Mouse (Mus musculus): ENCODE results near the gene Sf3a3.

The Sf3a3 gene

GRCm38 (mm10) chr4:124741376-124742343, 27.1 kb downstream of the Sf3a3 start, which contains the start of gene Inpp5b:
Inpp5b (plus strand) TSS chr4:124741850.
- peak; percentile 76 to 77 for DNase-seq

GRCm38 (mm10) chr4:124742839-124743238, 28.3 kb downstream of the Sf3a3 start:
- DNase-seq = no peak

DNA sequence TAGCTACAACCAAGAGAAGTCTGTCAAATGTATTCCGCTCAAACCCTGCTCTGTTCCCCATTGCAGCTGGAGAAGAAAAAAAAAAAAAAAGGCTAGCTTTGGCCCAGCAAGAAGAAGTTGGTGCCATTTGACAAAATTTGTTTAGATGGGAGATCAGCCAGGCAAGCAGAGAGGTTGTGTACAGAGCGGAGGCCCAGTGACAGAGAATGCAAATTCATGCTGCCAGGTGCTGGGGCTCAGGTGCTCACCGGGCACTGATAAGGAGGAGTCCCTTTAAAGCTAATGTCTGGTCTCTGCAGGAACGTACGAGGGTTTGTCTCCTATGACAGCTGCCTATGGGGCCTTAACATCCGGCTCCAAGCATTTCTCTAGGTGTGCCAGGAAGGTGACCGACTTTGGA, 32.0 kb downstream of the Sf3a3 start:
- DNase-seq = no peak

GRCm38 (mm10) chr4:124747851-124748250, 33.3 kb downstream of the Sf3a3 start:
- no peak for DNase-seq

GRCm38 (mm10) chr4:124751300-124752250, 37.0 kb downstream of the Sf3a3 start:
- DNase-seq = peak; percentile 93 to 94

- peak in 1 of 2 experiments; percentile 2 for DNase-seq
These were observed 38.0 kb downstream of the Sf3a3 start for GRCm38 (mm10) chr4:124752281-124753199.

DNA sequence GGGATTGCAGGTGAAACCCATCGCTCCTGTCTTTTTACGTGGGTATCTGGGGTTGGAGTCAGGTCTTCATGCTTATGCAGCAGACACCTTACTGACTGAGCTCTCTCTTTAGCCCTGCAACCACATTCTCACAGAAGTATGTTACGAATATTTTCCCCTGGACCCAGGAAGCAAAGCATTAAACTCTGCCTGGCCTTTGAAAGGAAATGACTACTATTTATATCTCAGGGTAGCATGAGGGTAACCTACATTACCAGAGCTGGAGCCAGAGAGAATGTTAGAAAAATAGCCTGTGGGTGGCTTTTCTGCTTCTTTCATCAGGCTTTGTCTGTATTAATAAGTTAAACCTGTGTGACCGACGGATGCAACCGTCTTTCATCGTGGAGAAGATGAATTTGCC, 41.0 kb downstream of the Sf3a3 start:
- no peak for DNase-seq

GRCm38 (mm10) chr4:124759305-124759811, 44.8 kb downstream of the Sf3a3 start:
- DNase-seq = no peak

DNA sequence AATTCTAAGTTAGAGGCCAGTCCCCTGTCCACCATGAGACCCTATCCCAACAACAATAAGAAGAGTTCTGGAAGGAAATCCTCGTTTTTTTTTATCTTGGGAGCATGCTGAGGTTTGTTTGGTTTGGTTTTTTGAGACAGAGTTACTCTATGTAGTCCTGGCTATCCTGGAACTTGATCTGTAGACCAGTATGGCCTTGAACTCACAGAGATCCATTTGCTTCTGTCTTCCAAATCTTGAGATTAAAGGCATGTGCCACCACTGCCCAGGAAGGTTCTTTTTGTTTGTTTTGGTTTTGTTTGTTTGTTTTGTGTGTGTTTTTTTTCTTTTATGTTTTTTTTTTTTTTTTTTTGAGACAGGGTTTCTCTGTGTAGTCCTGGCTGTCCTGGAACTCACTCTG, 46.6 kb downstream of the Sf3a3 start:
- DNase-seq = no peak

DNA sequence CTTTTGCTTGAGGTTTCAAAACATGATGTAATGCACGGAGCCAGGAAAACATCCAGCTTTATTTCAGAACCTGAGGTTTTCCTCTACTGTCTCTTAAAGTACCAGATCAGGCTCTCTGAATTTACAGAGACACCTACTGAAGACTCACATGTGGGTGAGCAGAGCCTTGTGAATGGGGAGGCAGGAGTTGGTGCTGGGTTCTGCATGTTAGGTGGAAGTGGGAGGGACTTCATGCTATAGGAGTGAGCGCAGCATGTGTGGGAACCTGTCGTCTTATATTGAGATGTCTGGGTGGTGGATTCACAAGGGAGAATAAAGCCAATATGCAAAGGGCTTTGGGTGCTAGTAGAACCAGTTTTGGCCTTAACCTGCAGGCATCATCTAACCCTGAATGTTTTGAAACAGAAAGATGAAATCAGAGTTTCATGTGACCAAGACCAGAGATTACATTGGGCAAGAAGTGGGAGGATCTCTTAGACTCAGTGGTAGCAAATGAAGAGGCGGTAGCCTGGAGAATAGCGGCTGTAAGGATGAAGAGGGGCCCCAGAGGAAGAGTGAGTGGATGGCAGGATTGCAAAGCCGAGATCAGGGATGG, 48.4 kb downstream of the Sf3a3 start:
- no peak for DNase-seq

DNA sequence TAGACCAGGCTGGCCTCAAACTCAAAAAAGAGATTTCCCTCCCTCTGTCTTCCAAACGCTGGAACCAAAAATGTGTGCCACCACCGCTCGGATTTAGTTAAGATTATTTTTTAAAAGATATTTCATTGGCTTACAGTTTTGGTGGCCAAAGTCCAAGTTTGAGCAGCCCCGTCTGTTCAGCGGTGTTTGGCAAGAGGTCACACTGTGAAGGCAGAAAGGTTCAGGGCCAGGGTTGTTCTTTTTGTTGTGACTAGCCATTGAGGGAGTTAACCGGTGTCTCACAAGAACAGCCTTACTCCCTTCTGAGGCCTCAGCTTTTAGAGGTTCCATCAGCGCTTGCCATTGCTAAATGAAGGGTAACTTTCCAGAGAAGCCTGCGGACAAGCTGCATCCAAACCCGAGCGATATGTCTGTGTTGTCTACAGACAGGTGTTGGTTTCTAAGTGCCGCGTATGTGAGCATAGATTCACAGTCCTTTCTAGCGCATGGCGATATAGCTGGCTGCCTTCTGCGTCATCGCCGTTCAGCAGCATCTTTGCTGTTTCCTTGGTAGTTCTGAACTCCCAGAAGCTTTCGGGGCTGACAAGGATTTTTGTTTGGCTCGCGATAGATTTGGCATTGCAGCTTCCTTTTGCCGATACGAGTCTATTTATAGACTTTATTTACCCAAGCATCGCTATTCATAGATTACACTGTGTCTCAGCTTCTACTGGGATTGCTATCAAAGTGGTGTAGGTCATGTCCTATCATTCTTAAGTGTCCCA, 51.4 kb downstream of the Sf3a3 start:
- DNase-seq = no peak

- no peak for DNase-seq
These were observed 52.0 kb downstream of the Sf3a3 start for GRCm38 (mm10) chr4:124766566-124766940.

DNA sequence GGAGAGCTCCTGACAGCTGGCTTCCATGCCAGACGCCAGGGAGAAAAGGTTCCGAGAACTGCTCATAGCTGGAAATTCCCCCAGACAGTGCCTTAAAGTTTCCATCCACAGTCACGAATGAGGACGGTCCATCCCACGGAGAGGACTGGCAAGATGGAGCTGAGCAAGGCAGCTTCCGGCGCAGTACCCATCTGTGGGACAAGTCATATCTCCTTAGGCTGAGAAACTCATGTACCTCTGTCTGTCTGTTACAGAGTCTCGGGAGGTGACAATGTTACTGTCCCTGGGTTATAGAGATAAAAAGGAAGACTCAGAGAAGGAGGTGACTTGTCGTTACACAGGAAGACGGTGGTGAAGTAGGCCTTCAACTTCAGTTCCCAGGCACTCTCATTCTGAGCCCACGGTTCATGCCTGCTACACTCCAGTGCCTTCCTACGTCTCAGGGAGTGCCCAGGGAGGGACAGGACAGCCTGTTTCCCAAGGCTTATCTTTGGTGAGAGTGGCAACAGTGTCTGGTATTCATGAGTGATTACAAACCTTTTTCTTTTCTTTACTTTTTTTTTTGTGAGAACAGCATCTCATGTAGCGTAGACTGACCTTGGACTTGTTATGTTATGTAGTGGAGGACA, 54.5 kb downstream of the Sf3a3 start:
- DNase-seq = no peak

DNA sequence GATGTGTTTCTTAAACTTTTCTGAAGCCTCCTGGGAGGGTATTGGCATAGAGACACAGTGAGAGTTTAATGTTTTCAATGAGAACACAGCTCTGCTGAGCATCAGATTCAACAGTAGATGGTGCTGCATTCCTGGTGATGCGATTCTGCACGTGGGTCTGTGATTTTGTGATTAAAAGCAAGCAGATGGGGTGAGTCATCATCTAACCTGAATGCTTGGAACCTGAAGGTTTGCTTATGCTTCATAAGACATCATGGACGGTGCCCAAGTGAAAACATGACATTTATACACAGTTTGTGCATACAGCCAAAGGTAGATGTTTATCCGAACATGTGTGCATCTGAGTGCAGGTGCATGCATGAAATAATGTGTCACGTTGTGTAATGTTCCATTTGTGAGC, 56.0 kb downstream of the Sf3a3 start:
- DNase-seq = no peak

DNA sequence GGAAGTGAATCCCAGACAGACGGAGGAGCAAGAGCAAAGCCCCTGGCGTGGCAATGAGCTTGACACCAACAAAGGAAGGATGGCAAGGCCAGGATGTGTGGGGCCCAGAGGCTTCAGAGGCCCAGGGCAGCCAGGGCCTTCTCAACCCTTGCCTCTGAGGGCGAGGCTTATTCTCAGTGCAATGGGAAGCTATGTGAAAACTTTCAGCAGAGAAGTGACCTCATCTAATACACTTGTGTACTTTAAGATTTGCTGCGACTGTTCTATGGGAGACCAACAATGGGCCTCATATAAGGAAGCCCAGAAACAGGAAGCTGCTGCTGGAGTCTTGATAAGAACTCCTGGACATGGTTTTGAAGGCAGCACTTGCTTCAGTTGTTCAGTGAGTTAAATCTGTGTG, 57.5 kb downstream of the Sf3a3 start:
- no peak for DNase-seq

- DNase-seq = no peak
These were observed 58.9 kb downstream of the Sf3a3 start for GRCm38 (mm10) chr4:124773449-124773848.

DNA sequence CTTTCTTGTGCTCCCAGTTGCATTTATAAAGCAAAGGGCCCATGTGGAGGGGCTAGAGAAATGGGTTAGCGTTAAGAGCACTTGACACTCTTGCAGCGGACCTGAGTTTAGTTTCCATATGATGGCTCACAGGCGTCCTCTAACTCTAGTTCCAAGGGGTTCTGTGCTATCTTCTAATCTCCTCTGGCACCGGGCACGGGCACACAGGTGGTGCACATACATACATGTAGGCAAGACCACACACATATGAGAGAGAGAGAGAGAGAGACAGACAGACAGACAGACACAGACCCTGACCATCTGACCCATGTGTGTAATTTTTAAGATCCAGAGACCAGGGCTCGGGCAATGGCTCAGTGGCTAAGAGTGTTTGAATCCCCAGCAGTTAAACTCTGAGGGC, 59.4 kb downstream of the Sf3a3 start:
- no peak for DNase-seq

DNA sequence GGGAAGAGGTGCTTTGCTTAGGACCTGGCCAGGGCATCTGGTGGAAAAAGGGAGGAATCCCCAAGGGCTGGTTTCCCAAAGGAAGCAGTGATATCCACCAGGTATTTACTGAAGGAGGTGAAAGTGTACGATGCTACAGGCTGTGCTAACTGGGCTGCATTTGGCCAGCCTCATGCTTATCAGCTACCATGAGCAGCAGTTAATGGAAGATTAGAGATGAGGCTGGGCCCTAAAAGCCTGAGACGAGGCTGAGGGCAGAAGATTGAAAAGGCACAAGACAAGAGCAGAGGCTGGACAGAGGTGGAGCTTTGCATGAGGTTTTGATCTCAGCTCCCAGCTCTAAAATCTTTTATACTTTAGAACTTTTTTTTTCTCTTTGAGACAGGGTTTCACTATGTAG, 59.9 kb downstream of the Sf3a3 start:
- DNase-seq = no peak

DNA sequence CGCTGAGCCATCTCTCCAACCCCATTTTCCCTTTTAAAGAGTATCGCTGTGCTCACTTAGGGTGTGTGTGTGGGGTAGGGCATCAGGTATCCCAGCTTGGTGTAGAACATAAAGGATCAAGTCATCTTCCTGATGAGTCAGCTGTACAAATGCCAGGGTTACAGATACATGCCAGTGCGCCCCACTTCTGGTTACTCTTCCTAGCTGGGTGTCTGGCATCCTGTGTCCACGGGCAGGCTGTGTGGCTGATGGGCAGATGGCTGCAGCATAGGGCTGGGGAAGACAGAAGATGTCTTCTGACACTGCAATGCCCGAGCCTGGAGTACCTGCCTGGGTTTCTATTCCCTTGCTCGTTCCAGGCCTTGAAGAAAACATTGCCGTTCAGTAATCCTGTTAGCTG, 66.8 kb downstream of the Sf3a3 start:
- no peak for DNase-seq
